Mouse (Mus musculus) heart, postnatal 0 days (tissue): Measurements from ENCODE around the gene Prdm10.

Source experiments
- CTCF ChIP-seq: IDR thresholded peaks from 2 replicates; pipeline ENCODE4 v1.5.1; 2016; ENCODE audit warnings: antibody characterized with exemption, control low read depth, low read depth
- EP300 ChIP-seq: IDR thresholded peaks from 2 replicates; pipeline ENCODE4 v1.6.1; 2016; ENCODE audit warnings: antibody characterized with exemption, low read depth

GRCm38 (mm10) chr9:31291978-31292377 lies 11.6 kb downstream of the Prdm10 start:
- TF ChIP-seq CTCF (no peak), EP300 (no peak)
